Mouse (Mus musculus): ENCODE measurements around the gene Fam83c.

The Fam83c gene

DNA sequence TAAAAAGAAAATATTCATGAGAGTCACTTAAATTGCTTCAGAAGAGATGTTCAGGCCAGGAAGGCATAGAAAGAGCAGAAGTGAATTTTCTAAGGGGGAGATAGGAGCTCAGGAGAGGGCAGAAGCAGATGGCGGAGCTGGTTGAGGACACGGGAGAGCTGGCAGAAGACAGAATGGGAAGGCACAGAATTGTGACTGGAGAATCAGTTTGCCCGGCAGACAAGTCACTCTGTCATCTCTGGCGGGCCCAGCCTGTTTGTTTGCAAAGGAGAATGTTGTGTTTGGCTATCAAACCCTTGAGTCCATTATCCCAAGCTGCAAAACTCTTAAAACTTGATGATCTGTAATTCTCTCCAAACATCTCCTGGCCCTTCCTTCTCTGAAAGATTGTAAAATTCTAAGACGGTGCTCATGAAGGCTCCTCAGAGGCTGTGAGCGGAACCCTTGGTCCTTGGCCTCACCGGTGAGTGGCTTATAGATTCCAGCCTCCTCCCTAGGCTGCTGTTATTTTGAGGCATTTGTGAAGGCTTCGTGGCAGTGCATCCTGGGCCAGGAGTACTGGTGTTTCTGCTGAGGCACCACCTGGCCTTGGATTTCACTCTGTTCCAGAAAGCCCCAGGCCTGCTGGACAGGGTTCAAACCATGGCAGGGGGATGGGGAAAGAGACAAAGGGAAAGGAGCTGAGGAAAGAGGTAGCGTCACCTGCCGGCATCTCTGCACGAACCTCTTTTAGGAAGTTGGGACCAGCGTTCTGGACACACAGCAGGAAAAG is 39.8 kb downstream of the Fam83c start:
- DNase-seq (ENCODE audit: low spot score) = no peak

DNA sequence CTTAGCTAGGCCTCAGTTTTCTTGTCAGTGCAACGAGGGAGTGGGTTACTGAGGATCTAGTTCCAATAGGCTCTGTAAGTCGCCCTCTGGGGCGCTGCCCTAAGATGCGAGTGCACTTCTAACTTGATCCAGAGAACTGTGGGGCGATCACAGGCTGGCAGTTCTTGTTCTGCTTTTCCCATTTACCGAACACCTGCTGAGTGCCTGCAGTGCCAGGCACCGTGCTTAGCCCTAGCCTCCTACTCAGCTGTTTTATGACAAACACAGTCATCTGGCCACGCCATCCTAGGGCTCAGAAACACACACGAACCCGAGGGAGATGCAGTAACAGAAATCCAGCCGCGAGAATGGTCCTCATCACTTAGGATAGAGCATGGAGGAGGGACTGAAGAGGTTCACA is 41.8 kb downstream of the Fam83c start:
- no peak for DNase-seq (ENCODE audit: low spot score)

- no peak for DNase-seq (ENCODE audit: low spot score)
Observed at GRCm38 (mm10) chr2:155787949-155788931, 46.4 kb downstream of the Fam83c start.

DNA sequence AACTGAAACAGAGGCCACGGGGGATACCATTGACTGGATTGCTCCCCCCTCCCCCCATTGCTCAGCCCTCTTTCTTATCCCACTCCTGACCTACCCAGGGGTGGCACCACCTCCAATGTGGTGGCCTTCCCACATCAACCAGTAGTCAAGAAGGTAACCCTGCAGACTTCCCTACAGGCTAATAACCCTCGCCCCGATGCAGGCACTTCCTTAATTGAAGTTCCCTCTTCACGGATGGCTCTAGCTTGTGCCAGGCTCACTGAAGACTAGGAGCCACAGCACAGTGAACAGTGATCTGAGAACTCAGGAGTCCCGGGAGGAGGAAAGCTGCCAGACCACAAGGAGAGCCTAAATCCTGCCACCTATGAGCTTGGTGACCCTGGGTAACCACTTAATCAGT is 47.7 kb downstream of the Fam83c start:
- DNase-seq (ENCODE audit: low spot score) = no peak

- no peak for DNase-seq (ENCODE audit: low spot score)
Observed at GRCm38 (mm10) chr2:155784534-155784933, 50.1 kb downstream of the Fam83c start.

DNA sequence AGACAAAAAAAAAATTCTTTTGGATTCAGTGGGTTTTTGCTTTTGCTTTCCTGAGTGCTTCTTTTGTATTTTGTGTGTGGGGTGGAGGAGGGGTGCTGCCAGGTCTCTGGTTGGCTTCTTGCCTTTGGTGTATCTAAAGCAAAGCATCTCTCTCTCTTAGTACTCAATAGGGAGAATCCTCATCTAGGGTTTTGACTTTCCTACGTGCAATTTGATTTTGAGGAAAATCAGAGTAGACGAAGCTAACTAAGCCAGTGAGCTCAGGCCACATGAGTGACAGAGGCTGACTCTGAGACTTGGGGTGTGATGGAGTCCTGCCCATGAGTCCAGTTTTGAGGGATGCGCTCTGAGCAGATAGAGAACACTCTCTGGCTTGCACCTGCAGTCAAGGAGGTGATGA is 55.1 kb downstream of the Fam83c start:
- DNase-seq (ENCODE audit: low spot score) = no peak

DNA sequence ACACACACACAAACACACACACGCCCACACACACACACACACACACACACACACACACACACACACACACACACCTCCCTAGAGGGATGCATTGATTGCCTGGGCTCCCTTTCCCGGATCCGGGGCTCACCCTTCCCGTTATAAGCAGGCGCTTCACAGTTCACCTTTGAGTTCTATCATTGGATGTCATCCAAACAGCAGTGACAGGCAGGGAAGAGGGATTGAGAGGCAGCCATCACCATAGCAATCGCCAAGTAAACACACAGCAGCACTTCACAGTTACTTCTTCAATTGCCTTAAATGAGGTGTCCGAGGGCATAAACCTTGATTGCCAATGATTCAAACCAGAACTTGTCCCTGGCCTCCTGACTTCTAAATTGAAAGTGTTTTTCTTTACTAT is 55.6 kb downstream of the Fam83c start:
- DNase-seq (ENCODE audit: low spot score) = no peak

- no peak for DNase-seq (ENCODE audit: low spot score)
Observed at GRCm38 (mm10) chr2:155778004-155778403, 56.6 kb downstream of the Fam83c start.

GRCm38 (mm10) chr2:155777688-155777985 is 57.0 kb downstream of the Fam83c start:
- DNase-seq (ENCODE audit: low spot score) = no peak
